Mouse (Mus musculus): ENCODE measurements at regions not wholly inside any gene's neighbourhood (a gene's known extent, or its start where the extent isn't known, plus 50 kb on each side); places are given as distances from the start of the nearest gene placed in this dataset.

DNA sequence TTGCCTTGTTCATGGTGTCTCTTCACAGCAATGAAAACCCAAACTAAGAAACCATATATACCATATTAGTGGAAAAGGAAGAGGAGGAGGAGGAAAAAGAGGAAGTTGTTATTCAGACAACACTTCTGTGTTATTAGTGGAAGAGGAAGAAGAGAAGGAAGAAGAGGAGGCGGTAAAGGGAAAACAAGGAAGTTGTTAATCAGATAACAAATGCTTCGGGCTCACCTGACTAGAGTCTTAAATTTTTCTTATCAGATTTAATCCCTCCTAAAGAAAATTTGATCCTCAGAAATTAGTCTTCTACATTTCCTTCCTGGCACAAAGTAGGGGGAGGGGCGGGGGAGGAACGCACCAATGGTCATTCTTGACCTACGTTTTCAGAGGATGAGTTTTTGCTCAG is 101.8 kb upstream of the Fer start:
- no peak for TF ChIP-seq MYOD1 (IDR thresholded peaks at IDR 0.05; ENCODE audit: control insufficient read depth, insufficient read length, low read depth)
- TF ChIP-seq CTCF (IDR thresholded peaks at IDR 0.05; ENCODE audit: control insufficient read depth, insufficient read depth, insufficient read length), result no peak
- TF ChIP-seq MYOG (IDR thresholded peaks at IDR 0.05; ENCODE audit: control insufficient read depth, extremely low read depth, insufficient read length), result no peak
